Mouse (Mus musculus): ENCODE data around the gene Lima1. TPM values are rescaled to one million over a fixed set of nuclear protein-coding genes. Genes with fewer than 3 reads are reported as not detected.
"Not testable (repeated sequence)": the region's sequence is repeated elsewhere in the genome, so short reads cannot be mapped to it uniquely, and the experiment has no call there.

Gene Lima1
- polyA plus RNA-seq, 1 experiment from 2014 or later: 43.4 TPM

- no peak for DNase-seq (ENCODE audit: extremely low spot score, low spot score)
- H3K9me3 ChIP-seq: no peaks in the 10 kb centered on the region
- peaks cover 10% of the 10 kb centered on the region for H3K4me1 ChIP-seq
- H3K36me3 ChIP-seq (replicated peaks): no peaks in the 10 kb centered on the region
- H3K4me3 ChIP-seq: no peak overlapping the region
- H3K27me3 ChIP-seq (ENCODE audit: poor library complexity, severe bottlenecking): no peaks in the 10 kb centered on the region
- no peak overlapping the region for H3K27ac ChIP-seq
- WGBS: 92% methylated on average over 1 of the region's 3 CpGs
These were observed 16.1 kb upstream of the Lima1 start for GRCm38 (mm10) chr15:99891355-99891754.

GRCm38 (mm10) chr15:99890412-99891236 lies 15.4 kb upstream of the Lima1 start:
- WGBS: 57% methylated on average over 19 of the region's 19 CpGs
- H3K27me3 ChIP-seq (ENCODE audit: poor library complexity, severe bottlenecking): no peaks in the 10 kb centered on the region
- no peaks in the 10 kb centered on the region for H3K9me3 ChIP-seq
- peaks cover 10% of the 10 kb centered on the region for H3K4me1 ChIP-seq
- H3K4me3 ChIP-seq: no peak overlapping the region
- H3K27ac ChIP-seq: no peak overlapping the region
- H3K36me3 ChIP-seq (replicated peaks): no peaks in the 10 kb centered on the region
- no peak for DNase-seq (ENCODE audit: extremely low spot score, low spot score)

- DNase-seq (ENCODE audit: extremely low spot score, low spot score): no peak
- WGBS: 75% methylated on average over 8 of the region's 8 CpGs
- no peaks in the 10 kb centered on the region for H3K27me3 ChIP-seq (ENCODE audit: poor library complexity, severe bottlenecking)
- peaks cover 10% of the 10 kb centered on the region for H3K4me1 ChIP-seq
- H3K4me3 ChIP-seq: no peak overlapping the region
- H3K27ac ChIP-seq: no peak overlapping the region
- no peaks in the 10 kb centered on the region for H3K36me3 ChIP-seq (replicated peaks)
- no peaks in the 10 kb centered on the region for H3K9me3 ChIP-seq
These were observed 14.1 kb upstream of the Lima1 start for GRCm38 (mm10) chr15:99889275-99889874.

GRCm38 (mm10) chr15:99887130-99887529 lies 11.9 kb upstream of the Lima1 start:
- not testable (repeated sequence) for H3K27ac ChIP-seq; H3K9me3 ChIP-seq; H3K27me3 ChIP-seq (ENCODE audit: poor library complexity, severe bottlenecking); H3K4me3 ChIP-seq; H3K36me3 ChIP-seq (replicated peaks); DNase-seq (ENCODE audit: extremely low spot score, low spot score)
- H3K4me1 ChIP-seq: peaks cover 10% of the 10 kb centered on the region
- WGBS: 86% methylated on average over 2 of the region's 2 CpGs

GRCm38 (mm10) chr15:99884038-99884437 lies 8.8 kb upstream of the Lima1 start:
- Histone ChIP-seq H3K27me3 (ENCODE audit: poor library complexity, severe bottlenecking) (no peaks in the 10 kb centered on the region), H3K9me3 (no peaks in the 10 kb centered on the region), H3K36me3 (replicated peaks) (no peaks in the 10 kb centered on the region), H3K4me3 (no peak overlapping the region), H3K4me1 (no peaks in the 10 kb centered on the region), H3K27ac (no peak overlapping the region)
- WGBS: 90% methylated on average over 12 of the region's 12 CpGs
- DNase-seq (ENCODE audit: extremely low spot score, low spot score): no peak

- H3K36me3 ChIP-seq (replicated peaks): no peaks in the 10 kb centered on the region
- H3K27me3 ChIP-seq (ENCODE audit: poor library complexity, severe bottlenecking): peaks cover 13% of the 10 kb centered on the region
- no peak overlapping the region for H3K27ac ChIP-seq
- H3K4me3 ChIP-seq: no peak overlapping the region
- no peak for DNase-seq (ENCODE audit: extremely low spot score, low spot score)
- no peaks in the 10 kb centered on the region for H3K9me3 ChIP-seq
- H3K4me1 ChIP-seq: peaks cover 21% of the 10 kb centered on the region
- WGBS: 92% methylated on average over 5 of the region's 5 CpGs
These were observed 3.3 kb upstream of the Lima1 start for GRCm38 (mm10) chr15:99878541-99878940.

GRCm38 (mm10) chr15:99874612-99875333 lies 483 bp downstream of the Lima1 start:
- H3K27ac ChIP-seq: peak overlapping the region; percentile 81
- no peak for DNase-seq (ENCODE audit: extremely low spot score, low spot score)

GRCm38 (mm10) chr15:99872543-99872942 lies 2.7 kb downstream of the Lima1 start:
- Histone ChIP-seq H3K27ac (no peak overlapping the region), H3K36me3 (replicated peaks) (no peaks in the 10 kb centered on the region), H3K9me3 (no peaks in the 10 kb centered on the region), H3K4me1 (peaks cover 28% of the 10 kb centered on the region), H3K27me3 (ENCODE audit: poor library complexity, severe bottlenecking) (peaks cover 15% of the 10 kb centered on the region), H3K4me3 (no peak overlapping the region)
- 85% methylated on average over 3 of the region's 3 CpGs for WGBS
- no peak for DNase-seq (ENCODE audit: extremely low spot score, low spot score)

More at GRCm38 (mm10) chr15:99874612-99875333, 483 bp downstream of the Lima1 start:
- H3K27me3 ChIP-seq (ENCODE audit: poor library complexity, severe bottlenecking): peaks cover 15% of the 10 kb centered on the region
- H3K9me3 ChIP-seq: no peaks in the 10 kb centered on the region
- H3K4me1 ChIP-seq: peaks cover 28% of the 10 kb centered on the region
- WGBS: 5% methylated on average over 30 of the region's 30 CpGs
- no peaks in the 10 kb centered on the region for H3K36me3 ChIP-seq (replicated peaks)
- H3K4me3 ChIP-seq: peak overlapping the region; percentile 67

GRCm38 (mm10) chr15:99867654-99868053 lies 7.6 kb downstream of the Lima1 start:
- peaks cover 8% of the 10 kb centered on the region for H3K36me3 ChIP-seq (replicated peaks)
- 88% methylated on average over 4 of the region's 4 CpGs for WGBS
- no peak overlapping the region for H3K27ac ChIP-seq
- H3K9me3 ChIP-seq: no peaks in the 10 kb centered on the region; the same call in 1 of the 2 replicates
- H3K27me3 ChIP-seq (ENCODE audit: poor library complexity, severe bottlenecking): no peaks in the 10 kb centered on the region
- H3K4me1 ChIP-seq: peaks cover 12% of the 10 kb centered on the region
- no peak overlapping the region for H3K4me3 ChIP-seq
- no peak for DNase-seq (ENCODE audit: extremely low spot score, low spot score)

GRCm38 (mm10) chr15:99866450-99867221 lies 8.6 kb downstream of the Lima1 start:
- Histone ChIP-seq H3K36me3 (replicated peaks) (peaks cover 8% of the 10 kb centered on the region), H3K9me3 (no peaks in the 10 kb centered on the region; the same call in 1 of the 2 replicates), H3K4me3 (no peak overlapping the region), H3K27ac (no peak overlapping the region), H3K4me1 (peaks cover 21% of the 10 kb centered on the region), H3K27me3 (ENCODE audit: poor library complexity, severe bottlenecking) (no peaks in the 10 kb centered on the region)
- WGBS: 80% methylated on average over 15 of the region's 15 CpGs
- DNase-seq (ENCODE audit: extremely low spot score, low spot score): no peak

- H3K27me3 ChIP-seq (ENCODE audit: poor library complexity, severe bottlenecking): no peaks in the 10 kb centered on the region
- H3K4me3 ChIP-seq: no peak overlapping the region
These were observed 9.3 kb downstream of the Lima1 start for GRCm38 (mm10) chr15:99865942-99866341.

GRCm38 (mm10) chr15:99865494-99865941 lies 9.7 kb downstream of the Lima1 start:
- 93% methylated on average over 20 of the region's 20 CpGs for WGBS
- H3K4me3 ChIP-seq: no peak overlapping the region
- H3K27me3 ChIP-seq (ENCODE audit: poor library complexity, severe bottlenecking): no peaks in the 10 kb centered on the region
- peaks cover 8% of the 10 kb centered on the region for H3K36me3 ChIP-seq (replicated peaks)
- no peak for DNase-seq (ENCODE audit: extremely low spot score, low spot score)
- no peak overlapping the region for H3K27ac ChIP-seq
- no peaks in the 10 kb centered on the region; the same call in 1 of the 2 replicates for H3K9me3 ChIP-seq
- peaks cover 24% of the 10 kb centered on the region for H3K4me1 ChIP-seq

More at GRCm38 (mm10) chr15:99865942-99866341, 9.3 kb downstream of the Lima1 start:
- peaks cover 8% of the 10 kb centered on the region for H3K36me3 ChIP-seq (replicated peaks)
- H3K4me1 ChIP-seq: peaks cover 22% of the 10 kb centered on the region
- H3K9me3 ChIP-seq: no peaks in the 10 kb centered on the region; the same call in 1 of the 2 replicates
- 73% methylated on average over 5 of the region's 5 CpGs for WGBS
- DNase-seq (ENCODE audit: extremely low spot score, low spot score): no peak
- no peak overlapping the region for H3K27ac ChIP-seq

Data from forebrain, embryonic 10.5 days (tissue).